Mouse (Mus musculus): ENCODE measurements at regions not wholly inside any gene's neighbourhood (a gene's known extent, or its start where the extent isn't known, plus 50 kb on each side); places are given as distances from the start of the nearest gene placed in this dataset.
A peak's percentile ranks its signal among the peaks of the same experiment; 100 is the strongest.

DNA sequence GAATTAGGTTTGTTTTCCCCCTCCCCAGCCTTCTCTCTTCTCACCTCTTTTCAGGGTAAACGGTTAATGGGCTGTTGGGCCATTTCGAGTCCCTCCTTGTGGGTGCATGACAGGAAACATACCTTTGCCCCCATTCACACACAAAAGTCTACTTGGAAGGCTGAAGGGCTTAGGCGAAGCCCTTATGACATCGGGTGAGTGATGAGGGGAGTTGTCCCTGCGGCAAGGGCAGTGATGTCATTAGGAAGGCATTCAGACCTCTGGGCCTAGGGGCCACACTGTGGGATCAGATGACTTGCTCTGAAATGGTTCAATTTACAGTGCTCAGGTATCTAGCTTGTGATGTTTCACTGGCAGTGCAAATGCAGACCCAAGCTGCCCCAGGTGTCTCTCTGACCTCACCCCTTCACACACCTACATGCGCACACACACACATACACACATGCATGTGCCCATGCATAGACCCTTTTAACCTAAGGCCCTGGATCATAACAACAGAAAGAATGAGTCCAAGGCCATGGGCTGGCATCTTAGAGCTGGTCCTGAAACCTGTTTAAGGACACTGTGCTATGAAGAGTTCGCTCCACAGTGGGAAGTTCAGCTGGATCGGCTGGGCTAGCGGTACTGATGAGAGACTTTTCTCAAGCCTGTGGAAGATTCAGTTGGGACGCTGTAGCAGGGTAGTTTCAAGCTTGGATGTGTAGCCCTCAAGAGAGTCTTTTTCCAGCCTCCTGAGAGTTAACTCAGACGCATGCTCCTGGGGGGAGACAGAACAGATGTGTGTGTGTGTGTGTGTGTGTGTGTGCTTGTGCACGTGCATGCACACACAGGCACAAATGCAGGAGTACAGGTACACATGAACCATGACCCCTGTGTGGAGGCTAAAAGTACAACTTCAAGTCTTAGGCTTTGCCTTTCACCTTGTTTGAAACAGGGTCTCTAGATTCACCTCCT, 298.8 kb downstream of the 1500009L16Rik start:
- H3K36me3 ChIP-seq, result no peaks in the 10 kb centered on the region
- no peaks in the 10 kb centered on the region for H3K9me3 ChIP-seq
- no peak overlapping the region for H3K4me3 ChIP-seq (replicated peaks)
- no peaks in the 10 kb centered on the region for H3K4me1 ChIP-seq (replicated peaks)
- ATAC-seq, result peak; percentile 71; the same call in 1 of the 2 replicates
- no peak overlapping the region for H3K9ac ChIP-seq
- H3K27ac ChIP-seq, result no peak overlapping the region
- H3K27me3 ChIP-seq (replicated peaks), result no peaks in the 10 kb centered on the region
- H3K4me2 ChIP-seq (replicated peaks), result no peak overlapping the region
- WGBS, result 65% methylated on average over 12 of the region's 12 CpGs

DNA sequence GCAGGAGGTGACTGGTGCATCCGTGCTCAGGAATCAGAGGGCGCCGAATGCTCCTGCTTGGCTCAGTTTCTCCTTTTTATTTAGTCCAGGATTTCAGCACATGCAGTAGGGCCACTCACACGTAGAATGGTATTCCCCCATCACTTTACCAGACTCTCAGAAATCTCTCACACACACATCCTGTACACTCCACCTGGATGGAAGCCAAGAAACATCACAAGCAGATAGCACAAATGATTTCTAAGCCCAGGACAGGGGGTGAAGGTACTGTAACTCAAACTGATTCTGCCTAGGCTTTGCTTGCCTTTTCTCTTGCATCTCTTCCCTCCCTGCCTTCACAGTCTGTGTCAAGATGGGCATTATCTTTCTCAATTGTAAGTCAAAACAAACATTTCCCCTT, 301.6 kb downstream of the 1500009L16Rik start:
- H3K36me3 ChIP-seq, result no peaks in the 10 kb centered on the region
- H3K9me3 ChIP-seq, result no peaks in the 10 kb centered on the region
- no peak overlapping the region for H3K9ac ChIP-seq
- H3K4me2 ChIP-seq (replicated peaks), result no peak overlapping the region
- no peaks in the 10 kb centered on the region for H3K4me1 ChIP-seq (replicated peaks)
- 48% methylated on average over 4 of the region's 4 CpGs for WGBS
- no peaks in the 10 kb centered on the region for H3K27me3 ChIP-seq (replicated peaks)
- H3K27ac ChIP-seq, result no peak overlapping the region
- H3K4me3 ChIP-seq (replicated peaks), result no peak overlapping the region
- ATAC-seq, result no peak

DNA sequence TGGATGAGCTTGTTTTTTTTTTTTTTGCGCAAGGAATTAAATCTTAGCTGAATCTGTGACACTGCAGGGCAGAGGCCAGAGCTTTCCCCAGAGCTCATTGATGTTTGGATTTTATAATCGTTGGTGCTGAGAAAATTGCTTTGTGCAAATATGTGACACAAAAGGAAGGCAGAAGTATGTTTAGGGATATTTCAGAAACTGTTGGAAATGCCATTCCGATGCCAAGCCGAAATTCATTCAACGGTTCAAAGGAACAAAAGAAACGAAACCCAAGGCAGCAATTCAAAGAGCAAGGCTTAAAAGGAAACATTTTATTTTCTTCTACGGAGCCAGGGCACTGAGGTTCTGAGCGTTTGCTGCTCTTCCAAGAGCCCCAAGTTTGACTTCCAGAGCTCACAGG, 302.2 kb downstream of the 1500009L16Rik start:
- WGBS, result 59% methylated on average over 8 of the region's 8 CpGs
- no peaks in the 10 kb centered on the region for H3K27me3 ChIP-seq (replicated peaks)
- H3K36me3 ChIP-seq, result no peaks in the 10 kb centered on the region
- H3K4me2 ChIP-seq (replicated peaks), result no peak overlapping the region
- no peak overlapping the region for H3K4me3 ChIP-seq (replicated peaks)
- no peak overlapping the region for H3K27ac ChIP-seq
- ATAC-seq, result no peak
- no peak overlapping the region for H3K9ac ChIP-seq
- no peaks in the 10 kb centered on the region for H3K9me3 ChIP-seq
- H3K4me1 ChIP-seq (replicated peaks), result no peaks in the 10 kb centered on the region

GRCm38 (mm10) chr10:84026798-84027197, 304.1 kb downstream of the 1500009L16Rik start:
- Histone ChIP-seq H3K9me3 (no peaks in the 10 kb centered on the region), H3K4me3 (replicated peaks) (no peak overlapping the region), H3K9ac (no peak overlapping the region), H3K27me3 (replicated peaks) (no peaks in the 10 kb centered on the region), H3K4me2 (replicated peaks) (no peak overlapping the region), H3K36me3 (no peaks in the 10 kb centered on the region), H3K27ac (no peak overlapping the region), H3K4me1 (replicated peaks) (no peaks in the 10 kb centered on the region)
- ATAC-seq, result no peak
- 66% methylated on average over 4 of the region's 4 CpGs for WGBS

GRCm38 (mm10) chr10:84036131-84036877, 313.6 kb downstream of the 1500009L16Rik start:
- 67% methylated on average over 11 of the region's 11 CpGs for WGBS
- no peaks in the 10 kb centered on the region for H3K4me1 ChIP-seq (replicated peaks)

DNA sequence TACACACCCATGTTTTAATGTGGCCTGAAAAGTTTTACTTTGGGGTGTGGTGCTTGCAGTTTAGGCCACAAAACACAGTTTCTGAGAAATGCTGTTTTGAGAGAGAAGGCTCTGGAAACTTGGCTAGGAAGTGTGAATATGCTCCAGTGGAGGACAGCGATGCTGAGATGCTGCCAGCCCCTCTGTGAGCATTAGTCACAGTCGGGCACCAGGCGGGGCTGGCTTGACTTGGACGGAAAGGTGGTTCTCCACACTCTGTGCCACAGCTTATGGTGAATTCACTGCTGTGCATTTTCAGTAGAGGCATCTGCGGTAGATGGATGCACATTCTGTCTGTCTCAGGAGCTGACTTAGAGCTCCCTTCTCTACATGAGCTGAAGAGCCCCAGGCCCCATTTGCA, 326.0 kb downstream of the 1500009L16Rik start:
- Histone ChIP-seq H3K4me3 (replicated peaks) (no peak overlapping the region), H3K9ac (no peak overlapping the region), H3K4me1 (replicated peaks) (no peaks in the 10 kb centered on the region), H3K27ac (no peak overlapping the region), H3K9me3 (no peaks in the 10 kb centered on the region), H3K4me2 (replicated peaks) (no peak overlapping the region), H3K27me3 (replicated peaks) (no peaks in the 10 kb centered on the region), H3K36me3 (no peaks in the 10 kb centered on the region)
- ATAC-seq, result no peak
- 84% methylated on average over 5 of the region's 5 CpGs for WGBS

More at GRCm38 (mm10) chr10:84036131-84036877, 313.6 kb downstream of the 1500009L16Rik start:
- Histone ChIP-seq H3K9ac (no peak overlapping the region), H3K4me3 (replicated peaks) (no peak overlapping the region), H3K9me3 (no peaks in the 10 kb centered on the region), H3K27ac (no peak overlapping the region), H3K4me2 (replicated peaks) (no peak overlapping the region), H3K36me3 (no peaks in the 10 kb centered on the region), H3K27me3 (replicated peaks) (no peaks in the 10 kb centered on the region)
- ATAC-seq, result no peak

DNA sequence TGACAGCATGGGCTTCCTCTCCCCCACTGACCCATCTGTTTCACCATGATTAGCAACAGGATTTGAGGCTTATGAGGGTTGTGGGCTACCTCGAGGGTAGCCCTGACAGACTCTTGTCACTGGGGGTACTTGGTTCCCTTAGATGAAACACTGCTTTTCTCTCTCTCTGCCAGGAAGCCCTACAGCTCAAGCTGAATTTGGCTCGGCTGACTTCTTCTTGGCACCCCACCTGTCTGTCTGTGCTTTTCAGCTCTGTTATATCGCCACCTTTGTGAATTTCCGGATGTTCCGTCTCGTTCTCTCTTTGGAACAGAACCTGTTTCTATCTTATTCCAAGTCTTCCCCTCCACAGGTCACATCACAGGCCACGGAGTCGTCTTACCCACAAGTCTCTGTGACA, 330.0 kb downstream of the 1500009L16Rik start:
- no peaks in the 10 kb centered on the region for H3K36me3 ChIP-seq
- no peak for ATAC-seq
- H3K9me3 ChIP-seq, result no peaks in the 10 kb centered on the region
- H3K4me1 ChIP-seq (replicated peaks), result peaks cover 7% of the 10 kb centered on the region
- no peak overlapping the region for H3K4me2 ChIP-seq (replicated peaks)
- H3K27me3 ChIP-seq (replicated peaks), result no peaks in the 10 kb centered on the region
- H3K9ac ChIP-seq, result no peak overlapping the region
- no peak overlapping the region for H3K27ac ChIP-seq
- no peak overlapping the region for H3K4me3 ChIP-seq (replicated peaks)
- 89% methylated on average over 8 of the region's 8 CpGs for WGBS

- ATAC-seq, result no peak
- Histone ChIP-seq H3K9ac (no peak overlapping the region), H3K4me1 (replicated peaks) (peaks cover 7% of the 10 kb centered on the region), H3K27me3 (replicated peaks) (no peaks in the 10 kb centered on the region), H3K36me3 (no peaks in the 10 kb centered on the region), H3K4me2 (replicated peaks) (no peak overlapping the region), H3K27ac (no peak overlapping the region), H3K4me3 (replicated peaks) (no peak overlapping the region), H3K9me3 (no peaks in the 10 kb centered on the region)
- WGBS, result 63% methylated on average over 6 of the region's 6 CpGs
Observed at GRCm38 (mm10) chr10:84054551-84055336, 332.1 kb downstream of the 1500009L16Rik start.

DNA sequence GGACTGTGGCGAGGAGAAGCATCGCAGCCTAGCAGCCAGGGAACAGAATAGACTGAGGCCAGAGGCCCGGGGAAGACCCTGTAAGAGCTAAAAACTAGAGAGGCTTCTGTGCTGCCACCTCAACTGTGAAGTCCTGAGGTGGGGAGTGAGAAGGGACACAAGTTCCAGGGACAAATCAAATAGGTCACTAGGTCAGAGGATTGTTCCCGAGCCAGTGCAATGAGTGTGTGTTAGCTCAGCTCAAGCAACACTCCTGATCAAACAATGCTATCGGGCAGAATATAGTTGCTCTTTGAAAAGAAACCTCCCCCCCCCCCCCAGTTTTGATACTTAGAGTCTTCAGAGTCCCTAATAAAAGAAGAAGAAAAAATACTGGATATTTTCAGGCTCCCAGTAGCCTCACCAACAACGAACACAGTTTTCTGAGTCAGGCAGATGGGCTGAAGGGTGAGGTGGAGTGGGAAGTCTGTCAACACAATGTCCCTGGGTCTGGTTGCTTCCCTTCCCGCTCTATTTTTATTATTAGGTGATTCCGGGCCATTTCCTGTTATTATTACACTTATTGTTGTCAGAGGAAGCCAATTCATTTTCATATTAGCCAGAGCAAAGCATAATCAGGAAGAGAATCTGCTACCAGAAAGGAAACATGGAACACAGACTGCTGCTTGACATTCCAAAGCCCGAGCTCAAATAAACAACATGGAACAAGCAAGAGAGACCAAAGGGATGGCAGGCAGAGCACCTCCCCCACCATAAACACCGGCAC, 332.9 kb downstream of the 1500009L16Rik start:
- no peak overlapping the region for H3K27ac ChIP-seq
- WGBS, result 46% methylated on average over 10 of the region's 10 CpGs
- peaks cover 7% of the 10 kb centered on the region for H3K4me1 ChIP-seq (replicated peaks)
- ATAC-seq, result no peak
- no peaks in the 10 kb centered on the region for H3K9me3 ChIP-seq
- no peak overlapping the region for H3K9ac ChIP-seq
- no peaks in the 10 kb centered on the region for H3K27me3 ChIP-seq (replicated peaks)
- no peaks in the 10 kb centered on the region for H3K36me3 ChIP-seq
- H3K4me2 ChIP-seq (replicated peaks), result no peak overlapping the region
- no peak overlapping the region for H3K4me3 ChIP-seq (replicated peaks)

DNA sequence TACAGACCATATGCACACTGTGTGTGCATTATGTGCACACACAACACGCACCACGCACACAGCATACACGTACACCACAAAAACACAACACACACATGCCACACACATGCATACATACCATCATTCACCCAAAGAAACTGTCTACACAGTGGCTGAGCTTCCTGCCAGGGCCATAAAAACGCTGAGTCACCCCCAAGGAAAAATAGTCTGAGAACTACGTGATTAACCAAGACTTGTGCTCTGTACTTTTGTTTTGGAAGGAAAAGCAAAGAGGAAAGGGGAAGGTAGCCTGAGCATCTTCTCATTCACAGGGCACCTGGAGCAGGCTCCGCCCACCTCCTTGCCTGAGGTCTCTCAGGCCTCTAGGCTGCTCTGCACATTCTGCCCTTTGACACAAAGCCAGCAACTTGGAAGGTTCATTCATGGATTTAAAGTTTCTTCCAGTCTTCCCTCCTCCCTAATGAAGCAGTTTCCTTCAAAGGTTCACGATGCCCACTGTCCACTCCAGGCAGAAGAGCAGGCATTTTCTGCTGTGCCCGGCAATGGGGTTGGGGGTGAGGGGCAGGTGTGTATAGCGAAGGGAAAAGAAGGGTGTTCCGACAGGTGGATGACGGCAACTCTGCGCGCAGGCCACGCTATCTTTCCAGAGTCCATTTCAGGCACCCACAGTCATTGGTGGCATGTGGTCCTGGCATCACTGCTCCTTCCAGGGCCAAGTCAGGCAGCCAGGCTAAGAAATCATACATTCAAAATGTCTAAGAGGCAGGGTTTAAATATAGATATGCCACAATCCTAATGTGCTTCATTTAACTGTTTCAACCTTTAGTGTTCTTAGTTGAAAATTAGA, 333.9 kb downstream of the 1500009L16Rik start:
- H3K36me3 ChIP-seq, result no peaks in the 10 kb centered on the region
- no peak; the same call in 1 of the 2 replicates for ATAC-seq
- no peak overlapping the region for H3K4me2 ChIP-seq (replicated peaks)
- H3K27ac ChIP-seq, result no peak overlapping the region
- no peaks in the 10 kb centered on the region for H3K9me3 ChIP-seq
- 76% methylated on average over 14 of the region's 14 CpGs for WGBS
- no peak overlapping the region for H3K4me3 ChIP-seq (replicated peaks)
- no peaks in the 10 kb centered on the region for H3K27me3 ChIP-seq (replicated peaks)
- no peak overlapping the region for H3K9ac ChIP-seq
- H3K4me1 ChIP-seq (replicated peaks), result peaks cover 13% of the 10 kb centered on the region

- WGBS, result 85% methylated on average over 2 of the region's 2 CpGs
- Histone ChIP-seq H3K27me3 (replicated peaks) (no peaks in the 10 kb centered on the region), H3K4me1 (replicated peaks) (peaks cover 13% of the 10 kb centered on the region), H3K9me3 (no peaks in the 10 kb centered on the region), H3K27ac (no peak overlapping the region), H3K4me2 (replicated peaks) (no peak overlapping the region), H3K4me3 (replicated peaks) (no peak overlapping the region), H3K9ac (no peak overlapping the region), H3K36me3 (no peaks in the 10 kb centered on the region)
- no peak for ATAC-seq
Observed at GRCm38 (mm10) chr10:84058301-84058700, 335.6 kb downstream of the 1500009L16Rik start.
